Mouse (Mus musculus) heart, postnatal 14 days (tissue): ENCODE data around the gene Bcar1. TPM values are rescaled to one million over a fixed set of nuclear protein-coding genes. Genes with fewer than 3 reads are reported as not detected.

ENCODE experiments used
- DNase-seq, 2 experiments: peaks; one replicate each; pipeline ENCODE4 v3.0.0; 2021 to 2022
- intact Hi-C: fragments of 180-260 bp; cut with DNase I; formaldehyde crosslinking; loops from one replicate; pipeline ENCODE4 v1.15.1; 2025
- total RNA-seq, 2 experiments: library from RNA; stranded (reverse); gene quantifications; 2 replicates each; pipeline ENCODE4 v1.2.3; 2021

Bcar1 gene
- total RNA-seq, 2 experiments from 2014 or later: 27.1 to 35.7 TPM

- DNase-seq: no peak
- intact Hi-C loops: no loop called here
These were observed 18.3 kb downstream of the Bcar1 start for GRCm38 (mm10) chr8:111725341-111725740.

- no peak for DNase-seq
- intact Hi-C loops: no loop called here
These were observed 23.5 kb downstream of the Bcar1 start for GRCm38 (mm10) chr8:111720115-111720544.

- no peak for DNase-seq
- intact Hi-C loops: loop anchor here (5.0 kb wide), 1 partner anchor 33 kb away; no protein-coding TSS in a partner anchor
These were observed 24.7 kb downstream of the Bcar1 start for GRCm38 (mm10) chr8:111718937-111719336.

DNA sequence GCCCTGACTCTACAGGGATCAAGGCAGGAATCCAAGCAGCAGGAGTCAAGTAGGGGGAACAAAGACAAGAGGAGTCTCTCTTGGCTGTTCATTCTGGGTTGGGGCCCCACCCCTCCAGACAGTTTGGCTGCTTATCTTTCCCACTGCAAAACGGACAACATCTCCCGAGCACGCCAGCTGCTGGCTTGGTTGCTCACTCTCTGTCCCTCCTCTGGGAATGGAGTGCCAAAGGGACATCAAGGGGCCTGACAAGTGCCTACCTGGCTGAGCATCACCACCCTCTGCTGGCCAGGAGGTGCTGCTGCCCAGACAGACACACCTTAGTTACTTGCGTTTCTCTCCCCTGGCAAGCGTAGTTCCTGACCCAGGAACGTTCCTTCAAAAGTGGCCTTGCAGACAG, 25.7 kb downstream of the Bcar1 start:
- DNase-seq: peak; percentile 61
- intact Hi-C loops: loop anchor here (5.0 kb wide), 1 partner anchor 34 kb away; no protein-coding TSS in a partner anchor

GRCm38 (mm10) chr8:111717488-111717792, 26.2 kb downstream of the Bcar1 start:
- DNase-seq: no peak
- intact Hi-C loops: loop anchor here (5.0 kb wide), 1 partner anchor 35 kb away; no protein-coding TSS in a partner anchor

DNA sequence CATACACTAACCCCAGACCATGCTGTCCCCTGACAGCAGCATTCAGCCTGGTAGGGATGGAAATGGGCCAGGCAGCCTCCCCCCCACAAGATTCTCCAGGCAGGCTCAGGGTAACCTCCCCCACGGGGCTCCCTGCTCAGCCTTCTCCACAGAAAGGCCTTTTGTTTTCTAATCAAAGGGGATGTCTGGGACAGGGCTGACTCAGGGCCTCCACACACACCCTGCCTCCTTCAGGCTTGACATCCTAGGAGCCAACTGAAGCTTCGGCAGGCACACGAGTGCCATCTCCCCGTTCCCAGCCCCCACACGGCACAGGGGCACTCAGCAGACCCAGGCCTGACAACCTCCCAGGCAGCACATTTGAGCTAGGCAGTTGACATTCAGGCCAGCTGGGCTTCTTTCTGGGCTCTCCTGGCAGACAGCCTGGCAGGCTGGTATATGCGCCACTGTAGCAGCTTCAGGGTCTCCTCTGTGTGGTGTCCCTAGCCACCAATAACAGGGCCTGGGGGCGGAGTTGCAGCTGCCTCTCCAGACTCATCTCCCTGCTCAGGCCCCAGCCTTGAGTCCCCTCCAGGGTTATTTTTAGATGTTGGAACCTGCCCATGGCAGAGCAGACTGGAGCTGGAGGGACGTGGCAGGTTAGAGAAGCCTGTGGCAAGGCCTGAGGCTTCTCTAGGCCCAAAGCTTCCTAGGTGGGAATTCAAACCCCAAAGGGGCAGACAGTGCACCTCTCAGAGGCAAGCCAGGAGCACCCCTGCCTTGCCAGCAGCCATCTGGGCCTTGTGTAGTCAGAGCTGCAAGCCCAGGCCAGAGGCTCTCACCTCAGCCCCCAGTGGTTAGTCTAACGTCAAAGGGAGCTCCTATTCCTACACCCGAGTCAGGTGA, 26.8 kb downstream of the Bcar1 start:
- DNase-seq: peak; percentile 74 to 92

DNA sequence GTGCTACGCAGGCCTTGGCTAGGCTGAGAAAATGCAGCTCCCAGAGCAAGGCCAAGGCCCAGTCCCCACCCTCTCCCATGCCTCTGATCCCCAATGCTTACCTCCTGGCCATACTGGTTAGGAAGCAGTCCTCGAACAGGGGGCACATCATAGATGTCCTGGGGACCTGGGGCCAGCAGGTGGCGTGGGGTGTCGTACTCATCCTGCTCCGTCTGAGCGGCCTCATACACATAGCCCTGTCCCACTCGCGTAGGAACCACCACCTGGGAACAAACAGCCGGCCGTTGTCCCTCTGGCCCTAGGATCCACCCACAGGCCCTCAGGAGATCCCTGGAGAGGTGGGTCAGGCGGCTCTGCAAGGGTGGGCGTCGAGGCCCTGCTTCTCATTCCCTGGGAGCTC, 28.1 kb downstream of the Bcar1 start:
- no peak for DNase-seq
- intact Hi-C loops: loop anchor here (2.0 to 5.0 kb wide), 2 partner anchors 37 to 97 kb away; no protein-coding TSS in a partner anchor

More for the DNA sequence above, 26.8 kb downstream of the Bcar1 start:
- intact Hi-C loops: loop anchor here (5.0 kb wide), 1 partner anchor 35 kb away; no protein-coding TSS in a partner anchor

GRCm38 (mm10) chr8:111714295-111714694, 29.3 kb downstream of the Bcar1 start:
- intact Hi-C loops: loop anchor here (2.0 kb wide), 1 partner anchor 99 kb away; no protein-coding TSS in a partner anchor
- DNase-seq: no peak

- intact Hi-C loops: loop anchor here (2.0 kb wide), 2 partner anchors 35 to 99 kb away; no protein-coding TSS in a partner anchor
These were observed 29.8 kb downstream of the Bcar1 start for GRCm38 (mm10) chr8:111713817-111714216.

DNA sequence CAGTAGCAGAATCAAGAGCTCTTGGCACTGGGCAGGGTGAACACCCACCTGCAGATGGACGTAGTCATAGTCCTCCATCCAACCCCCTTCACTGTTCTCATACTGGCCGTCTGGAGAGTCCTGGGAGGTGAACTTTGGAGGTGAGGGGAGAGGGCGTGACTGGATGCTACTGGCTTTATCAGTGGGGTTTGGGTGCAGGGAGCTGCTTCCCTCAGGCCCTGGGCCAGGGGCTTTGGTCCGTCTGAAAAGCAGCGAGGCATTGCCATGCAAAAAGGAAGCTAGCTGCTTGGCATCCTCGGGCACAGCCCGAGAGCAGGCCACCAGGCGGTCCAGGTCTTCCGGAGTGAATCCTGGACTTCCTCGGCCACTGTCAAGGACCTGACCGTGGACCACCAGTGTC, 30.3 kb downstream of the Bcar1 start:
- intact Hi-C loops: loop anchor here (2.0 kb wide), 1 partner anchor 34 kb away; no protein-coding TSS in a partner anchor
- DNase-seq: no peak

More at GRCm38 (mm10) chr8:111713817-111714216, 29.8 kb downstream of the Bcar1 start:
- DNase-seq: no peak

DNA sequence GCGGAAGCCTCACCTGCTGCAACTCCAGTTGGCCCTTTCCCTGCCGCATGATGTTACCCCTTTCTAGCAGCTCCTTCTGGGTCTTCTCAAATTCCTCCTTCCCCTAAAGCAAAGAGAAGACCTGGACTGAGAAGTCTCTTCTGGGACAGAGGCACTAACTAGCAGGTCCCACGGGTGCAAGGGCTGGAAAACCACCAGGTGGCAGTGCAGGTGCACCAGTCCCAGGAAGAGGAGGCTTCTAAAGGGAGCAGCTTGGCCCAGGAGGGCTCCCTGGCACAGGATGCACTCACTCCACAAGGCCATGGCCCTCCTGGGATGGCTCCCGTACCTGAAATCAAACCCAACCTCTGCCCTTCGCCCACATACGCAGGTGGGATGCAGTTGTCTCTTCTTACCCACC, 31.0 kb downstream of the Bcar1 start:
- DNase-seq: peak; percentile 73 to 79
- intact Hi-C loops: loop anchor here (2.0 kb wide), 1 partner anchor 34 kb away; no protein-coding TSS in a partner anchor

DNA sequence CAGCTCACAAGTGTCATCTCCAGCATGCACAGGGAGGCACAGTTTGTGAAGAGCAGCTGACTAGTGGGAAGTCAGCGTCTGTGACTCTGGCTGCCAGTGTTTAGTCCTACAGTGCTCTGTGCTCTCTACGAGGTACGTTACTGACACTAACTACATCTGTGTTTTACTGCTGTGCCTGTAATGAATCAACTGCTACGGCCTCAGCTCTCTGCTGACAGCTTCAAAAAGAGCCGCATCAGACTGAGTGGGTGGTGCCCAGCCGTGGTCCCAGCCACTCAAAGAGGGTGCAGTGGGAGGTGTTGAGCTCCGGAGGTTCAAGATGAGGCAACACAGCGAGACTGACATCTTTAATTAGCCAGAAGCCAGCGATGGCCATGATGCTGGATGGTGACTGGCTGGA, 31.5 kb downstream of the Bcar1 start:
- no peak for DNase-seq
- intact Hi-C loops: loop anchor here (2.0 kb wide), 1 partner anchor 33 kb away; no protein-coding TSS in a partner anchor

GRCm38 (mm10) chr8:111710777-111711485, 32.7 kb downstream of the Bcar1 start:
- DNase-seq: no peak
- intact Hi-C loops: no loop called here

DNA sequence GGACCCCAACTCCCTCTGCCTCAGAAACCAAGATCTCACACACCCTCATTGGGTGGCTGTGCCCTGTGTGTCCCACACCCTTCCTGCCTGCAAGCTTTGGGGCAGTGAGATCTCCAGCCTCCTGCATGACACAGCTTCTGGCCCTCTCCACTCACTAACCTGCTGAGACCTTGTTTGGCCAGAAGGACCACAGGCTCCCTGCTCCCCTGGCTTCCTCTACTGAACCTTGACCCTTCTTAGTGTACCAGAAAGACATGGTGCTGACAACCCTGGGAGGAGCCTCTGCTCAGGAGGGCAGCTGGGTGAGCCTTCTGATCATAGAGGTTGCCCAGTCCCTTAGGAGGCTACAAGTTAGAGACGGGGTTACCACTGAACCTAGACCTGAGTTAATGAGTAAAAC, 34.4 kb downstream of the Bcar1 start:
- intact Hi-C loops: no loop called here
- no peak for DNase-seq

DNA sequence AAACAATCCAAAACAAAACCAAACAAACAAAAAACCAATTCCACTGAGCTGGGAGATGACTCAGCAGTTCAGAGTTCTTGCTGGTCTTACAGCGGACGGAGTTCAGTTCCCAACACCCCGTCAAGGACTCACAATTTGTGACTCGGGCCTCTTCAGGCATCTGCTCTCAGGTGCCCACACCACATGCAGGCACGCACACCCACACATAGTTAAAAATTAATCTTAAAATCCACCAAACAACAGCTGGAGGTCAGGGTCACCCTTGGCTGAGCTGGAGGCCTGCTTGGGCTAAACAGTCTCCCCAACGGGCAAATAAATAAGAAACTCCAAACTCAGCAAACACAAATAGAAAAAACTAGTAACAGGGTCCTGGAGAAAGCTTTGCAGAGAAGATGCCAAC, 35.3 kb downstream of the Bcar1 start:
- intact Hi-C loops: no loop called here
- DNase-seq: no peak

DNA sequence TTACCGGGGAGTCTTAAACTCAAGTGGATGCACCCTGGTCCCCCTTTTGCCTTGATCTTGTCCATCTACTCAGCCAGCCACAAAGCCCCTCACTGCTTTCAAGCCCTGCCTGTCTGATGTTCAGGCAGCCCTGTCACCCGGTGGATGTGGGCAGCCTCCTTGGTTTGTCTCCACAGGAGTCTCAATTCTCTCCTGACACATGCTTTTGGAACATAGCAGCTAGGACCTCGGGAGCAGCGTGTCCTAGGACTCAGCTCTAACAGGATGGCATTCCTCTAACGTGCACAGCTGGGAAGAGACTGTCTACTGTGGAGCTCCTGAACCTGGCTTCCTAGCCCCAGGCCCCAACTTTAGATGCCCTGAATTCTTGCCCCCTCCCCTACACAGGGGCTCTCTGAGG, 37.9 kb downstream of the Bcar1 start:
- intact Hi-C loops: no loop called here
- no peak for DNase-seq

GRCm38 (mm10) chr8:111705222-111705621, 38.4 kb downstream of the Bcar1 start:
- no peak for DNase-seq
- intact Hi-C loops: no loop called here

GRCm38 (mm10) chr8:111704585-111704984, 39.0 kb downstream of the Bcar1 start:
- intact Hi-C loops: no loop called here
- no peak for DNase-seq

- no peak for DNase-seq
- intact Hi-C loops: no loop called here
These were observed 42.2 kb downstream of the Bcar1 start for GRCm38 (mm10) chr8:111701380-111701779.

GRCm38 (mm10) chr8:111700740-111701139, 42.9 kb downstream of the Bcar1 start:
- intact Hi-C loops: no loop called here
- no peak for DNase-seq

DNA sequence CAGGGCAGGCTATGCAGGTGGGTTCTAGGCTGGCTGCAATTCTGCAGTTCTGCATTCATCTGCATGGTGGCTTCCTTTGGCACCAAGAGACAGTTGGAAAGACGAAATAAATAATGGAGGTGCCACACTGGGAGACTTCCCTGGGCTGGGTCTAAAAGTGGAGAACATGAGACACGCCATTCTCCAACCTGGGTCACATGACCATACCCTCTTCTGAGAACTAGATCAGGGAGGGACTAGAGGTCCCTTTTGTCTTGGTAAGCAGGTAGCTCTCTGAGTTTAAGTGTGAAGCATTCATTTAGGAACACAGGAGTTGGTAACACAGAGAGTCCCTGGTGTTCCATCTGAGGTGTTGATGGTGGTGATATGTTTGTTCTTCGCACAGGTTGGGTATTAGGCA, 43.4 kb downstream of the Bcar1 start:
- no peak for DNase-seq
- intact Hi-C loops: no loop called here
